Mouse (Mus musculus) forebrain, embryonic 12.5 days (tissue): ENCODE measurements around the gene Ago4. TPM values are rescaled to one million over a fixed set of nuclear protein-coding genes. Genes with fewer than 3 reads are reported as not detected.
"Not testable (repeated sequence)": the region's sequence is repeated elsewhere in the genome, so short reads cannot be mapped to it uniquely, and the experiment has no call there.

Experiments
- ATAC-seq: fragments of 200-750 bp; cut with Nextera tagmentation; 2 replicates; pipeline ENCODE4 v1.8.0; 2017; ENCODE audit warnings: moderate TSS enrichment; ENCODE audit not compliant: low FRiP score
- H3K27ac ChIP-seq: fragments of 300-500 bp; sonication (generic); 2 replicates; pipeline ENCODE4 v1.5.1; 2016; ENCODE audit warnings: mild to moderate bottlenecking
- H3K27me3 ChIP-seq: fragments of 300-500 bp; sonication (generic); 2 replicates; pipeline ENCODE4 v1.6.1; 2016; ENCODE audit warnings: mild to moderate bottlenecking
- H3K36me3 ChIP-seq: fragments of 300-500 bp; sonication (generic); replicated peaks from 2 replicates; pipeline ENCODE4 v1.6.1; 2016; ENCODE audit warnings: mild to moderate bottlenecking
- H3K4me1 ChIP-seq: fragments of 300-500 bp; sonication (generic); 2 replicates; pipeline ENCODE4 v1.6.1; 2016
- H3K4me2 ChIP-seq: fragments of 300-500 bp; sonication (generic); 2 replicates; pipeline ENCODE4 v1.6.1; 2016; ENCODE audit warnings: mild to moderate bottlenecking, moderate library complexity
- H3K4me3 ChIP-seq: fragments of 300-500 bp; sonication (generic); replicated peaks from 2 replicates; pipeline ENCODE4 v1.5.1; 2016; ENCODE audit warnings: mild to moderate bottlenecking
- H3K9ac ChIP-seq: fragments of 300-500 bp; sonication (generic); 2 replicates; pipeline ENCODE4 v1.6.1; 2016; ENCODE audit warnings: mild to moderate bottlenecking
- H3K9me3 ChIP-seq: fragments of 300-500 bp; sonication (generic); 2 replicates; pipeline ENCODE4 v1.6.1; 2016
- WGBS: fragments of 180-500 bp; shearing (Covaris S2); methylation state at CpG from one replicate; pipeline ENCODE4 v1.1.7; 2016; 5-methylcytosine and 5-hydroxymethylcytosine counted together
- polyA plus RNA-seq: library from polyadenylated mRNA; unstranded; fragments of >200 nt; fragmentation: Nextera tagmentation; extraction: Ambion mirVana; gene quantifications from 2 replicates; pipeline ENCODE4 v1.2.1, GENCODE M21; 2016

The Ago4 gene
- polyA plus RNA-seq, 1 experiment from 2014 or later: 6.1 TPM

DNA sequence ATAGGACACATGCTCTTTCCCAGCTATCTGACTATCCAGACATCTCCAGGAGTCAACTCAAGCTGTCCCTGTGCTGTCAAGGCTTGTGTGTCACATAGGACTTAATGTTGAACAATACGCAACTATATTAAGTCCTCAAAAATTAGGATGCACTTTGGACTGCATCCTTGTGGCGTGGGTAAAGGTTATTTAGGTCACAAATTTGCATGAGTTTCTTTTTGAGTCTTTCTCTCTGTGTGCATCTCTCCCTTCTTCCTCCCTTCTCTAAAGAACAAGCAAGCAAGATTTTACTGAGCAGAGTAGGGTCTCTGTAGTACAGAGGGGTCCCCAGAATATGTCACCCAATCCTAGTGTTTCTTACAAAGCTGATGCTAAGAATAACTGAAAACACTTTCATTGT lies 12.9 kb upstream of the Ago4 start:
- Histone ChIP-seq H3K27ac (no peak overlapping the region), H3K36me3 (no peaks in the 10 kb centered on the region), H3K4me2 (no peak overlapping the region), H3K4me1 (no peaks in the 10 kb centered on the region), H3K9me3 (no peaks in the 10 kb centered on the region), H3K27me3 (0 out of 2 replicates have a peak, but pooled peaks cover 3% of the 10 kb centered on the region), H3K9ac (no peak overlapping the region), H3K4me3 (no peak overlapping the region)
- no peak for ATAC-seq
- WGBS: 89% methylated on average over 2 of the region's 2 CpGs

DNA sequence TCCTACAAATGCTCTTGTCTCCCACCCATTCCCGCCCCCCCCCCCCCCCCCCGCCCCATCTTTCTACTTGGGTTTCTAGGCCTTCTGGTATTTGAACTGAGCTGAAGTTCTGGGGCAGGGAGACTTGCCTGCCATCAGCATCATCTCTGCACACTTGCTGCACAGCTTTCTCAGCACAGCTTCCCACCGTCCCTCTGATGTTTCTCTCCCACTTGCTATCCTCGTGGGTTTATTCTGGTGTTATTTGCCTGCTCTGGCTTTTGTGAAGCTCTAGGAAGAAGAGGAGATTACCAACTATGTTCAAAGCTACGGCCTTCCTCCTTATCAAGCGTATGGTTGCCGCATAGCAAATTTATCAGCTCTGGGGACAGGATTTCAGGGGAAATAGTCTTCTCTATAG lies 12.4 kb upstream of the Ago4 start:
- H3K9ac ChIP-seq: no peak overlapping the region
- H3K4me1 ChIP-seq: no peaks in the 10 kb centered on the region
- no peaks in the 10 kb centered on the region for H3K36me3 ChIP-seq
- WGBS: 65% methylated on average over 6 of the region's 7 CpGs
- no peaks in the 10 kb centered on the region for H3K27me3 ChIP-seq
- H3K4me3 ChIP-seq: no peak overlapping the region
- H3K27ac ChIP-seq: no peak overlapping the region
- no peak for ATAC-seq
- H3K9me3 ChIP-seq: no peaks in the 10 kb centered on the region
- H3K4me2 ChIP-seq: no peak overlapping the region

DNA sequence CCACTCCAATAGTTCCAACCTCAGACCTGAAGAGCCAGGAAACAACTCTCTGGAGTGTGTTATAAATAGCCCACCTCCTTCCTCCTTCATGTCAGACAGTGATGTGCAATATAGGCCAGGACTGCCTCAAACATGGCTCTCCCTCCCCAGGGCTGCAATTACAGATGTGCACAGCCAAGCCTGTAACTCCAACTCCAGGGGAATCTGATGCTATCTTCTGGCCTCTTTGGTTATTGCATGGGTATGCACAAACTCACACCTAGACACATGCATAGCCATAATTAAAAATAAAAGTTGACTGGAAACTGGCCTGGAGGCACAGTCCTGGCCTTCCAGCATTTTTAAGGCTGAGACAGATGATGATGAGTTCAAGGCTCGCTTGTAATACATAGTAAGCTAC lies 11.7 kb upstream of the Ago4 start:
- Histone ChIP-seq H3K9ac (no peak overlapping the region), H3K36me3 (no peaks in the 10 kb centered on the region), H3K9me3 (no peaks in the 10 kb centered on the region), H3K4me3 (no peak overlapping the region), H3K27ac (no peak overlapping the region), H3K4me1 (no peaks in the 10 kb centered on the region), H3K27me3 (no peaks in the 10 kb centered on the region), H3K4me2 (no peak overlapping the region)
- 79% methylated on average over 1 of the region's 1 CpGs for WGBS
- ATAC-seq: no peak

DNA sequence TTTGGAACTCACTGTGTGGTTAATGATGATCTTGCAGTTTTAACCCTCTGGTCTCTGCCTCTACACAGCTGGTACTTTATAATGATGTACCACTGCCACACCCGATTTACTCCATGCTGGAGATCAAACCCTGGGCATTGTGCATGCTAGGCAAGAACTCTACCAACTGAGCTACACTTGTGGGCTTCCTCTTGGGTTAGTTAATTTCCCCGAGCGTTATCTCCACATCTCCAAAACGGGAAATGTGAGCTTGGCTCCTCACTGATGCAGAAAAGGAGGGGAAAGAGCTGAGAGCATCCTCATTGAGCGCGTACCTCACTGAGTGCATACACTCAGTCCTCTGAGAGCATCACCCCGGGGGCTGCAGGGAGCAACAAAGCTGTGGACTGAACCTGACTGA lies 9.6 kb upstream of the Ago4 start:
- no peaks in the 10 kb centered on the region for H3K27me3 ChIP-seq
- H3K9ac ChIP-seq: no peak overlapping the region
- no peak overlapping the region for H3K4me3 ChIP-seq
- no peak for ATAC-seq
- no peak overlapping the region for H3K4me2 ChIP-seq
- H3K4me1 ChIP-seq: no peaks in the 10 kb centered on the region
- WGBS: 81% methylated on average over 7 of the region's 7 CpGs
- no peak overlapping the region for H3K27ac ChIP-seq
- no peaks in the 10 kb centered on the region for H3K36me3 ChIP-seq
- H3K9me3 ChIP-seq: no peaks in the 10 kb centered on the region

DNA sequence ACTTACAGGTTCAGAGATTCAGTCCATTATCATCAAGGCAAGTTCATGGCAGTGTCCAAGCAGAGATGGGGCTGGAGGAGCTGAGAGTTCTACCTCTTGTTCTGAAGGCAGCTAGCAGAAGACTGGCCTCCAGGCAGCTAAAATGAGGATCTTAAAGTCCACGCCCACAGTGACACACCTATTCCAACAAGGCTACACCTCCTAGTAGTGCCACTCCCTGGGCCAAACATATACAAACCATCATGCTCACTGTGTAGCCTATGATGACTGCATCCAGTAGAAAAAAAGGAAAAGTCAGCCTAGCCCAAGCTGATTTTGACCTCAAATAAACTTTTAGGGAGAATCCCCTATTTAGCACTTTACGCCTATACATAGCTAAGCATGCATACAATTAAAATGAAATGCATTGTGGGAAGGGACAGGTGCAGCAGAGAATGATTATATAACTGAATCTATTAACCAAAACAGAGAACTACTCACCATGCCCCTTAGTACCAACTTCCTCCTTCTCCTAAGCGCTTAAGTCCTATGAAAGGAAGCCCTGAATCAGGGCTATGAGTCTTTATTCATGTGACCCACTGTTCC lies 7.3 kb upstream of the Ago4 start:
- Histone ChIP-seq H3K4me3 (no peak overlapping the region), H3K4me1 (no peaks in the 10 kb centered on the region), H3K27me3 (0 out of 2 replicates have a peak, but pooled peaks cover 4% of the 10 kb centered on the region), H3K9ac (no peak overlapping the region), H3K36me3 (no peaks in the 10 kb centered on the region), H3K27ac (no peak overlapping the region), H3K4me2 (no peak overlapping the region), H3K9me3 (no peaks in the 10 kb centered on the region)
- WGBS: 84% methylated on average over 3 of the region's 3 CpGs
- ATAC-seq: no peak

DNA sequence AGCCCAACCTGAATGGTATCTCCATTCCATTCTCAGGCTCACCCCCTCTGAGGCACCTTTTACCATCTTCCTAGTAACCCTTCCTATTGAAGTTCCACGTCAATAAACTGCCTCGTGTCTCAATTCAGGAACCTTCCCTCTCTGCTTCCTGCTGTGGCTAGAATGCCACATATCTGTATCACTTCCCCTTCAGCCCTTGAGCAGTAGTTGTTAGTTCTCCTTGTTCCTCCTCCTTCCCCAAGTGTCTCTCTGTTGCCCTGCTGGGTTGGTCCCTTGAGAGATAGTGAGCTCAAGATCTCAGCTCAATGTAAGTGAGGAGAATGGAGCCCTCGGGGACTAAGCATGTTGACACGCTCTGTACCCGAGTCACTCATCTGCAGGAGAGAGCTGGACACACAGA lies 3.6 kb upstream of the Ago4 start:
- Histone ChIP-seq H3K27me3 (peaks cover 10% of the 10 kb centered on the region; the same call in 1 of the 2 replicates), H3K4me2 (no peak overlapping the region), H3K9ac (no peak overlapping the region), H3K4me3 (no peak overlapping the region), H3K27ac (no peak overlapping the region), H3K36me3 (no peaks in the 10 kb centered on the region), H3K9me3 (no peaks in the 10 kb centered on the region), H3K4me1 (peaks cover 11% of the 10 kb centered on the region)
- ATAC-seq: no peak
- 72% methylated on average over 5 of the region's 5 CpGs for WGBS

DNA sequence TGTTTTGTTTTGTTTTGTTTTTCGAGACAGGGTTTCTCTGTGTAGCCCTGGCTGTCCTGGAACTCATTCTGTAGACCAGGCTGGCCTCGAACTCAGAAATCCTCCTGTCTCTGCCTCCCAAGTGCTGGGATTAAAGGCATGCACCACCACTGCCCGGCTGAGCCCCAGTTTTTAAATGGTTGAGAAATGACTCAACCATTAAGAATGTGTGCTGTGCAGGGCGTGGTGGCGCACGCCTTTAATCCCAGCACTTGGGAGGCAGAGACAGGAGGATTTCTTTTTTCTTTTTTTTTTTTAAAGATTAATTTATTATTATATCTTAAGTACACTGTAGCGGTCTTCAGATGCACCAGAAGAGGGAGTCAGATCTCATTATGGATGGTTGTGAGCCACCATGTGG lies 2.4 kb upstream of the Ago4 start:
- not testable (repeated sequence) for H3K27me3 ChIP-seq, ATAC-seq, H3K9me3 ChIP-seq, H3K36me3 ChIP-seq, H3K27ac ChIP-seq, H3K4me2 ChIP-seq, H3K4me3 ChIP-seq, H3K9ac ChIP-seq
- peaks cover 12% of the 10 kb centered on the region for H3K4me1 ChIP-seq
- WGBS: 93% methylated on average over 7 of the region's 7 CpGs

DNA sequence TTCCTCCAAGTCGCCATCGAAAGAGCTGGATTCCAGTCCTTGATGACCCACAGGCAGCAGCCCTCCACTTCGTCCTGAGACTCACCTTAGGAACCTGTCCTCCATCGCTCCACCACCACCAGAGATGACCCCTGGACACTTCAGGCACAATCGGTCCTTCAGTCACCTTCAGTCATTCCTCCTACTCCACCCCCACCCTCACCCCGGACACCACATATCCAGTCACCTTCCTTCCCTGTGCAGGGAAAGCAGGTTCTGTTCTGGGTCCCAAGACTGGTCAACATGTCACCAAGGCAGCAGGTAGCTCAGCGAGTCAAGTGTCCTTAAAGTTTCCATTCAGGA lies 428 bp upstream of the Ago4 start:
- peak overlapping the region; percentile 95 for H3K9ac ChIP-seq
- H3K27ac ChIP-seq: peak overlapping the region; percentile 71
- H3K4me3 ChIP-seq: peak overlapping the region; percentile 94
- WGBS: 5% methylated on average over 7 of the region's 7 CpGs
- peaks cover 10% of the 10 kb centered on the region; the same call in 1 of the 2 replicates for H3K27me3 ChIP-seq
- no peaks in the 10 kb centered on the region for H3K9me3 ChIP-seq
- H3K4me1 ChIP-seq: peaks cover 12% of the 10 kb centered on the region
- peak; percentile 63; the same call in 1 of the 2 replicates for ATAC-seq
- H3K4me2 ChIP-seq: peak overlapping the region; percentile 91
- H3K36me3 ChIP-seq: no peaks in the 10 kb centered on the region

DNA sequence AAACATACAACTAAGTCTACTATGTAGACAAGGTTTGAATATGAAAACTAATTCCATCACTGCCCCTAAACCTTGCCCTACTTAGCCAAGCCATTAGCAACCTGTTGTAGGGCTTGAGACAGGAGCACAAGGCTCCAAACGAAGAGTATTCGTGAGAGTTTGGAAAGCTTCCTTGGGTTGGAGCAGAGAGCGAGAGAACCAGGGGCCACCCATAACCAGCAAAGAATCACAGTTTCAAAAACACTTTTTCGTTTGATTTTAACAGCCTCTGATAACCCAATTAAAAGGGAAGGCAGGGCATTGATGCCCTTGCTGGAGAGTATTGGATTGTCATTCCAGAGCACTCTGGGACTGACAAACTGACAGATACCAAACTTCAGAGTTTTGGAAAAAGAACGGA lies 980 bp downstream of the Ago4 start:
- Histone ChIP-seq H3K4me3 (peak overlapping the region; percentile 94), H3K9ac (peak overlapping the region; percentile 38; the same call in 1 of the 2 replicates), H3K9me3 (no peaks in the 10 kb centered on the region), H3K4me1 (peaks cover 12% of the 10 kb centered on the region), H3K27ac (no peak overlapping the region), H3K4me2 (peak overlapping the region; percentile 91), H3K36me3 (no peaks in the 10 kb centered on the region), H3K27me3 (peaks cover 9% of the 10 kb centered on the region; the same call in 1 of the 2 replicates)
- WGBS: 35% methylated on average over 5 of the region's 5 CpGs
- no peak for ATAC-seq

DNA sequence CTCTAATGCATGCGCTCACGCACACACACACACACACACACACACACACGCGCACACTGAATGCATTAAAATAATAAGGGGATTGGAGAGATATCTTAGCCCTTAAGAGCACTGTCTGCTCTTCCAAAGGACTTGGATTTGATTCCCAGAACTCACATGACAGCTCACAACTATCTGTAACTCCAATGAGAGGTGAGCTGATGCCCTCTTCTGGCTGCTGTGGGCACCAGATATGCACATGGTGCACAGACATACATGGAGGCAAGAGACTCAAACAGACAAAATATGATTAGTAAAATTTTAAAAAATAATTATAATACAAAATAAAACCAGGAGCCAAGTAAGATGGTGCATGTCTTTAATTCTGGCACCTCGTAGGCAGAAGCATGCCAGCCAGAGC lies 6.4 kb downstream of the Ago4 start:
- H3K9me3 ChIP-seq: no peaks in the 10 kb centered on the region
- H3K4me3 ChIP-seq: no peak overlapping the region
- no peak overlapping the region for H3K9ac ChIP-seq
- H3K4me2 ChIP-seq: no peak overlapping the region
- peaks cover 1% of the 10 kb centered on the region; the same call in 1 of the 2 replicates for H3K4me1 ChIP-seq
- no peak for ATAC-seq
- WGBS: 90% methylated on average over 5 of the region's 5 CpGs
- no peaks in the 10 kb centered on the region for H3K36me3 ChIP-seq
- H3K27me3 ChIP-seq: no peaks in the 10 kb centered on the region
- no peak overlapping the region for H3K27ac ChIP-seq

DNA sequence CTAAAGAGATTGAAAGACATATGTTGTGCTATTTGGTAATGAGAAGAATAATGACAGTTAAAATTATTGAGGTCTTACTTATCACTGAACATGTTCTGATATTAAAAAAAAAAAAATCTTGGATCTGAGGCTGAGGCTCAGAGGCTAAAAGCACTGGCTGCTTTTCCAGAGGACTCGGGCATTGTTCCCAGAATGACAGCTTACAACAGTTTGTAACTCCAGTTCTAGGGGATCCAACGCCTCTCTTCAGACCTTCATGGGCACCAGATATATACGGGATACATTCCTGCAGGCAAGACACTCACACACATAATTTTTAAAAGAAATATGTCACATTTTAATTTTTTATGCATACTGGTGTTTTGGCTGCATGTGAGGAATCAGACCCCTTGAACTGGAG lies 7.1 kb downstream of the Ago4 start:
- Histone ChIP-seq H3K4me1 (no peaks in the 10 kb centered on the region), H3K27ac (no peak overlapping the region), H3K4me2 (no peak overlapping the region), H3K36me3 (no peaks in the 10 kb centered on the region), H3K4me3 (no peak overlapping the region), H3K9ac (no peak overlapping the region), H3K9me3 (no peaks in the 10 kb centered on the region), H3K27me3 (no peaks in the 10 kb centered on the region)
- ATAC-seq: no peak
- 90% methylated on average over 3 of the region's 3 CpGs for WGBS

DNA sequence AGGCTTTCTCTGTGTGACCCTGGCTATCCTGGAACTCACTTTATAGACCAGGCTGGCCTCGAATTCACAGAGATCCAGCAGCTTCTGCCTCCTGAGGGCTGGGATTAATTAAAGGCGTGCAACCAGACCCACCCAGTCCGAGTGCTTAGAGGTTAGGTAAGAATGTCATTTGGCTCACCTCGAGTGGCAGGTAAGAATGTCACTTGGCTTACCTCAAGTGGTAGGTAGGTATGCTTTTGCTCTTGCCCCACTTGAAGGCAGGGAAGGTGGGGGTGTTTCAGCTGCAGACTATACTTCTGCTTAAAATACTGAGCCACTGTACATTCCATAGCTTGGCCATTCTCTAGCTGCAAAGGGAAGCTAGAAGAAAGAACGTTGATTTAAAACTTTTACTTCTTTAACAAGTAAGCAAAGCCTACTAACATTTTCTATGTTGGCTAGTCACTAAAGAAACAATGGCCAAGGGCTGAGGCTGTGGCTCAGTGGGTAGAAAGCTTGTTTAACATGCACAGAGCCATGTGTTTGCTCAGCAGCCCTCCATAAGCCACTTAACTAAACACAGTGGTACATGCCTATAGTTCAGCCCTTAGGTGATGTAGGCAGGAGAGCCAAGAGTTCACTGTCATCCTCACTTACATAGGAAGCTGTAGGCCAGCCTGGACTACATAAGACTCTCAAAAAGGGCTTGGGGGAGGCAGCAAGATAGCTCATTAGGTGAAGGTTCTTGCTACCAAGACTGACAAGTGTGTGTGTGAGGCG lies 20.8 kb downstream of the Ago4 start:
- 83% methylated on average over 6 of the region's 6 CpGs for WGBS
- Histone ChIP-seq H3K27ac (no peak overlapping the region), H3K4me2 (no peak overlapping the region), H3K9ac (no peak overlapping the region), H3K4me1 (no peaks in the 10 kb centered on the region), H3K36me3 (peaks cover 43% of the 10 kb centered on the region), H3K4me3 (no peak overlapping the region), H3K9me3 (no peaks in the 10 kb centered on the region), H3K27me3 (no peaks in the 10 kb centered on the region)
- ATAC-seq: no peak

DNA sequence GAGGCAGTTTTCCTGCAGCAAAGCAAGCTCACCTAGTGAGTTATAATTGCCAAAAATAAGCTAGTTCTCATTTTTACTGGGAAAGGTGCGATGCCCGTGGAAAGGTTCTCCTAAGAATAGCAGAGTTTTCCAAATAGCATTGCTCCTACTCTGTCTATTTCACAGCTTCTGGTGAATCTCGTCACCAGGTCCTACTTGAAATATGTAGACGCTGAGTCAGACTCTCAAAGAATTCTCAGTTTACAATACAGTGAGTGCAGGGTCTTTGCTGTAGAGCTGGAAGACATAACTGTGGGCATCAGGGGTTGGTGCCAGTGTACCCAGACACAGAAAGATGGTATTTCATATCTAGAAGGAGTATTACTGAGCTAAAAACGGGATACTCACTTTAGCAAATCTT lies 22.3 kb downstream of the Ago4 start:
- no peaks in the 10 kb centered on the region for H3K4me1 ChIP-seq
- ATAC-seq: no peak

More for the DNA sequence above, 22.3 kb downstream of the Ago4 start:
- Histone ChIP-seq H3K27ac (no peak overlapping the region), H3K9me3 (no peaks in the 10 kb centered on the region), H3K4me2 (no peak overlapping the region), H3K4me3 (no peak overlapping the region), H3K36me3 (peaks cover 40% of the 10 kb centered on the region), H3K9ac (no peak overlapping the region), H3K27me3 (no peaks in the 10 kb centered on the region)
- 90% methylated on average over 5 of the region's 5 CpGs for WGBS
